Mouse (Mus musculus) kidney, embryonic 16.5 days (tissue): ENCODE measurements around the gene Mpped2. TPM values are rescaled to one million over a fixed set of nuclear protein-coding genes. Genes with fewer than 3 reads are reported as not detected.

Source experiments
- ATAC-seq: fragments of 200-750 bp; cut with Nextera tagmentation; 2 replicates; pipeline ENCODE4 v1.8.0; 2017; ENCODE audit warnings: moderate TSS enrichment; ENCODE audit not compliant: low FRiP score, low TSS enrichment
- H3K27ac ChIP-seq: fragments of 300-500 bp; sonication (generic); 2 replicates; pipeline ENCODE4 v1.5.1; 2014; ENCODE audit warnings: low read length
- H3K27me3 ChIP-seq: fragments of 300-500 bp; sonication (generic); 2 replicates; pipeline ENCODE4 v1.6.1; 2014; ENCODE audit warnings: low read length, control low read depth, mixed read lengths; ENCODE audit not compliant: insufficient read depth
- H3K36me3 ChIP-seq: fragments of 300-500 bp; sonication (generic); 2 replicates; pipeline ENCODE4 v1.6.1; 2014; ENCODE audit warnings: low read length, control low read depth, mixed read lengths; ENCODE audit not compliant: insufficient read depth
- H3K4me1 ChIP-seq: fragments of 300-500 bp; sonication (generic); 2 replicates; pipeline ENCODE4 v1.6.1; 2014; ENCODE audit warnings: low read length, control low read depth, mixed read lengths; ENCODE audit not compliant: insufficient read depth
- H3K4me2 ChIP-seq: fragments of 300-500 bp; sonication (generic); replicated peaks from 2 replicates; pipeline ENCODE4 v1.6.1; 2014; ENCODE audit warnings: low read depth, low read length
- H3K4me3 ChIP-seq: fragments of 300-500 bp; sonication (generic); 2 replicates; pipeline ENCODE4 v1.5.1; 2014; ENCODE audit warnings: mild to moderate bottlenecking, low read length
- H3K9ac ChIP-seq: fragments of 300-500 bp; sonication (generic); replicated peaks from 2 replicates; pipeline ENCODE4 v1.6.1; 2014; ENCODE audit warnings: low read length
- H3K9me3 ChIP-seq: fragments of 300-500 bp; sonication (generic); 2 replicates; pipeline ENCODE4 v1.6.1; 2016; ENCODE audit warnings: low read length, control low read depth
- WGBS: fragments of 180-500 bp; shearing (Covaris S2); extraction: QIAGEN DNeasy Blood & Tissue Kit; methylation state at CpG from one replicate; pipeline ENCODE4 v1.1.7; 2014; 5-methylcytosine and 5-hydroxymethylcytosine counted together
- polyA plus RNA-seq: library from polyadenylated mRNA; unstranded; fragments of >200 nt; fragmentation: Nextera tagmentation; extraction: Ambion mirVana; gene quantifications from 2 replicates; pipeline ENCODE4 v1.2.1, GENCODE M21; 2015

The Mpped2 gene
- polyA plus RNA-seq, 1 experiment from 2014 or later = 28.6 TPM

DNA sequence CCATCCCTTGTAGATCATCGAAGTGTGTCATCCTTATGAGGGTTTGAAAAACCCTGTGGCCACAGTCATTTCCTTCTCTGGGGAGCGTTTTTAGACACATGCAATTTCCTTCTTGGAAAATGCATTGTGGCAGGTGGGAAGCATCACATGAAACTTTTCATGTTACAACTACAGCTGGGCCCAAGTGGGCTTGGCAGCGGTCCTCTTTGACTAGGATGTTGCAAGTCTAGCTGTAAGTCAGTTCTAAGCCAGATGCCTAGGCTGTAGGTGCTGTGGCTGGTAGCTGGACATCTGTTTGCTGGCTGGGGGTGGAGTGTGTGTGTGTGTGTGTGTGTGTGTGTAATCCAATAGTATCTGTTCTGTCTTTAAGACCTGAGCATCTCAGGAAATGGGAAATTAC, 26.4 kb downstream of the Mpped2 start:
- 79% methylated on average over 3 of the region's 3 CpGs for WGBS
- no peak overlapping the region for H3K27ac ChIP-seq
- no peak overlapping the region for H3K4me3 ChIP-seq
- H3K27me3 ChIP-seq = no peaks in the 10 kb centered on the region
- H3K4me1 ChIP-seq = peaks cover 13% of the 10 kb centered on the region
- no peak overlapping the region for H3K9ac ChIP-seq
- H3K36me3 ChIP-seq = no peaks in the 10 kb centered on the region
- no peak overlapping the region for H3K4me2 ChIP-seq
- no peak for ATAC-seq
- H3K9me3 ChIP-seq = no peaks in the 10 kb centered on the region

DNA sequence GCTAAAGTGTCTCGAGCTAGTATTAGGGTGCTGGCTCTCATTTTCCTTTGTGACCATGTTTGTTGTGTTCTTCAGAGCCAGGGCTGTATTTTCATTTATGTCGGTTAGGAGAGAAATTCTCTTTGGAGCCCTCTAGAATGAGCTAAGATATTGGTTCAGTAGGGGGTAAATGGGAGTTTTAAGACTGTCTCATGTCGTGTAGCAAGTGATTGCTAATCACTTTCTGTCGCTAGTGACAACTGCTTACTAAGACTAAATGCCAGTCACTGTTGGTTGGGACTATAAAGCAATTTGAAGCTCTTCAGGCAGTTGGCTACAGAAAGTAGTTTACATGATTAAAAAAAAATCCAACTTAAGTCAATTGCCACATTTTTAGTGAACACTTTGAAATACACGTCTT, 27.6 kb downstream of the Mpped2 start:
- no peak for ATAC-seq
- H3K9ac ChIP-seq = no peak overlapping the region
- 50% methylated on average over 5 of the region's 5 CpGs for WGBS
- H3K9me3 ChIP-seq = no peaks in the 10 kb centered on the region
- no peak overlapping the region for H3K27ac ChIP-seq
- peaks cover 13% of the 10 kb centered on the region for H3K4me1 ChIP-seq
- H3K27me3 ChIP-seq = no peaks in the 10 kb centered on the region
- no peaks in the 10 kb centered on the region for H3K36me3 ChIP-seq
- no peak overlapping the region for H3K4me2 ChIP-seq
- no peak overlapping the region for H3K4me3 ChIP-seq

DNA sequence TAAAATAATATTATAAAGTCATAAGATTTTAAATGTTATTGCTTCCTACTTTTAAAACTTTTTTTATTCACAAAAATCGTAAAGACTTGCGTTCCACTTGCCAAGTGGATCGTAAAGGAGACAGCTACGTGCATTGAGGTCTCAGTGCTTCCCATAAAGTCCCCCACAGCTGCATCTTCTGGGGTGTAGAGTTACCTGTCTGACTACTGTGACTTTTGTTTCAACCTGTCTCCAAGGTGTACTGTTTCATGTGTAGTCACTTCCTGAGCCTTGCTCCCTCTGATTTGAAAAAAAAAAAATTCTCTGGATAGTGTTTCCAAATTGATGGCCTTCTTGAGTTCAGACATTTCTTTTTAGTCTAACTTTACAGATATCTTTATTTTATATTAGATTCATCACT, 29.0 kb downstream of the Mpped2 start:
- Histone ChIP-seq H3K4me1 (peaks cover 4% of the 10 kb centered on the region; the same call in 1 of the 2 replicates), H3K27ac (no peak overlapping the region), H3K4me3 (no peak overlapping the region), H3K9ac (no peak overlapping the region), H3K27me3 (no peaks in the 10 kb centered on the region), H3K36me3 (no peaks in the 10 kb centered on the region), H3K9me3 (no peaks in the 10 kb centered on the region), H3K4me2 (no peak overlapping the region)
- WGBS = 41% methylated on average over 4 of the region's 4 CpGs
- ATAC-seq = peak; percentile 67; the same call in 1 of the 2 replicates

DNA sequence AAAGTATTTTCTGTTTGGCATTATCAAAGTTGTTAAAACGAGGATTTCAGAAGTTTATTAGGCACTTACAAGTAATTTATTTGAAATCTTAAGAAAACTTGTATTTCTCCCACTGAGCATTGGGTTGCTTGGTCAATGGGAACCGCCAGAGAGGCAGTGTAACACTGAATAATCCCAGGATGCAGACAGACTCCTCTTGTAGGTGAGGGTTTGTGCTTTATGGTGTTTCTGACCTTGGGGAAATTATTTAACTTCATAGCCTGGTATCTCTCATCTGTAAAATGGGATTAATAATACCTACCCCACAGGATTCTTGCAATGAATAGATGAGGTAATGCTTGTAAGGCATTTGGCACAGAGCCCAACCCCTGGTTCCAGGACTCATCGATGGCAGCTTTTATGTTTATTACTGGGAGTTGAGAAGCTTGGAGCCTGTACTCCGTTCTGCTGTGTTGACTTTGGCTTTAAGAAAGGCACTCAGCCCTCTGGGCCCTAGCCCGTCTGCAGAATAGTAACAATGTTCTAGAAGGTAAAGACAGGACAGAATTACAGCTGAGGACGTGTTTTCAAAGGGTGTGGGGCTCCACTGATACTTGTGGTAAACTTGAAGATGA, 37.0 kb downstream of the Mpped2 start:
- Histone ChIP-seq H3K4me1 (peaks cover 27% of the 10 kb centered on the region), H3K36me3 (no peaks in the 10 kb centered on the region), H3K9ac (no peak overlapping the region), H3K27ac (no peak overlapping the region), H3K27me3 (no peaks in the 10 kb centered on the region), H3K9me3 (no peaks in the 10 kb centered on the region), H3K4me3 (no peak overlapping the region), H3K4me2 (no peak overlapping the region)
- no peak for ATAC-seq
- 36% methylated on average over 6 of the region's 6 CpGs for WGBS

DNA sequence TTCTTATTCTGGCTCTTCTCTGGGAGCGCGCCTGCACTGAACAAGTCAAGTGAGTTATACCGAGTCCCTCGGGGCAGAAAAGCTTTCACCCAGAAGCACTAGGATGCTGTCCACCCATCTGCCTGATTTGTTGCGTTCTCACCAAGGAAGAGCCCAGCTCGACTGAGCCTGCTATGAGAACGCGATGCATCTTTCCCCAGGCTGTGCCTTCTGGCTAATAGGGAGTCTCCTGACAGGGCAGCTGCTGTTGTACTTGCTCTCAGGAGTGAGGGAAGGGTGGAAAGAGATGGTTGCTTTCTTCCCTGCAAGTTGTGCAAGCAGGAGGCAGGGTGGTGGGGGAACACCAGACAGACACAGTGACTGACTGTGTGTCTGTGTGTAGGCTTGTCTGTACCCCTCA, 37.5 kb downstream of the Mpped2 start:
- H3K4me1 ChIP-seq = peaks cover 27% of the 10 kb centered on the region
- H3K4me3 ChIP-seq = no peak overlapping the region
- no peak overlapping the region for H3K9ac ChIP-seq
- no peak overlapping the region for H3K27ac ChIP-seq
- no peaks in the 10 kb centered on the region for H3K36me3 ChIP-seq
- no peaks in the 10 kb centered on the region for H3K27me3 ChIP-seq
- whole genome bisulfite sequencing = 51% methylated on average over 8 of the region's 8 CpGs
- no peaks in the 10 kb centered on the region for H3K9me3 ChIP-seq
- ATAC-seq = no peak
- no peak overlapping the region for H3K4me2 ChIP-seq

GRCm38 (mm10) chr2:106731478-106731877, 38.4 kb downstream of the Mpped2 start:
- ATAC-seq = no peak
- 60% methylated on average over 4 of the region's 4 CpGs for WGBS
- H3K4me3 ChIP-seq = no peak overlapping the region
- H3K4me1 ChIP-seq = peaks cover 27% of the 10 kb centered on the region
- no peak overlapping the region for H3K4me2 ChIP-seq
- no peak overlapping the region for H3K27ac ChIP-seq
- no peaks in the 10 kb centered on the region for H3K36me3 ChIP-seq
- H3K9ac ChIP-seq = no peak overlapping the region
- no peaks in the 10 kb centered on the region for H3K9me3 ChIP-seq
- no peaks in the 10 kb centered on the region for H3K27me3 ChIP-seq

DNA sequence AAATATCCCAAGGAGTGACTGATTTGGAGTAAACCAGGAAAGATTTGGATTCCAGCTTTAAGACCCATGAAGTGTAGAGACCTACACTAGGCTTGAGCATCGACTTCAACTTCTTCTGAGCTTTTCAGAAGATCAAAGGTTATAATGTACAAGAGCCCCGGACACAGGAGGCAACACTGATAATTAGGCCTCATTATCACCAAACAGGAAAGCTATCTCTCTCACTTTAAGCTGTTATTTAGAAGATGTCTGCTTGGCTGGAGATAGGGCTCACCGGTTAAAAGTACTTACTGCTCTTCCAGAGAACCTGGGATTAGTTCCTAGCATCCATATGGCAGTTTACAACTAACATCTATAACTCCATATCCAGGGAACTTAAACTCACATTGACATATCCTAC, 39.1 kb downstream of the Mpped2 start:
- no peak for ATAC-seq
- no peak overlapping the region for H3K9ac ChIP-seq
- H3K9me3 ChIP-seq = no peaks in the 10 kb centered on the region
- no peak overlapping the region for H3K4me2 ChIP-seq
- 41% methylated on average over 3 of the region's 3 CpGs for WGBS
- no peak overlapping the region for H3K4me3 ChIP-seq
- H3K36me3 ChIP-seq = no peaks in the 10 kb centered on the region
- peaks cover 27% of the 10 kb centered on the region for H3K4me1 ChIP-seq
- no peaks in the 10 kb centered on the region for H3K27me3 ChIP-seq
- H3K27ac ChIP-seq = no peak overlapping the region

GRCm38 (mm10) chr2:106733396-106733795, 40.3 kb downstream of the Mpped2 start:
- WGBS = 36% methylated on average over 5 of the region's 5 CpGs
- Histone ChIP-seq H3K27me3 (no peaks in the 10 kb centered on the region), H3K4me1 (peaks cover 27% of the 10 kb centered on the region), H3K36me3 (no peaks in the 10 kb centered on the region), H3K27ac (no peak overlapping the region), H3K4me3 (no peak overlapping the region), H3K9ac (no peak overlapping the region), H3K9me3 (no peaks in the 10 kb centered on the region), H3K4me2 (no peak overlapping the region)
- no peak for ATAC-seq

DNA sequence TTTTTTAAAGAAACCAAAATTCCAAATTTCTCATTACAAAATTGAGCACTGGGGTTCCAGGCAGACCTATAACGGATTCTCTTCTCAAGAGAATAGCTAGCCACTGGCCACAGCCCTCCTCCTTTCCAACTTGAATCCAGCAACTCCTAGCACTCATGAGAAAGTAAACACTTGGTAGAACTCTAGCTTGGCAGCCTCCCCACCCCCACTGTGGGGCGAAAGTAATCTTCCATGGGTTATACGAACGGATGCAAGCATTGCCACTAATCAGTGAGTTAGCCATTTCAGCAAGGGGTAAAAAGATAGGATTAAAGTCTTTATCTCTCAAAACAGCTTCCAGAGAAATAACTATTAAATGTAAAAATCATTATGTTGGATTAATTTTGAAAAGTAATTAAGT, 40.9 kb downstream of the Mpped2 start:
- H3K27me3 ChIP-seq = no peaks in the 10 kb centered on the region
- H3K9ac ChIP-seq = no peak overlapping the region
- peaks cover 27% of the 10 kb centered on the region for H3K4me1 ChIP-seq
- H3K9me3 ChIP-seq = no peaks in the 10 kb centered on the region
- H3K4me3 ChIP-seq = no peak overlapping the region
- ATAC-seq = no peak
- WGBS = 64% methylated on average over 4 of the region's 4 CpGs
- peaks cover 2% of the 10 kb centered on the region; the same call in 1 of the 2 replicates for H3K36me3 ChIP-seq
- H3K4me2 ChIP-seq = no peak overlapping the region
- no peak overlapping the region for H3K27ac ChIP-seq

DNA sequence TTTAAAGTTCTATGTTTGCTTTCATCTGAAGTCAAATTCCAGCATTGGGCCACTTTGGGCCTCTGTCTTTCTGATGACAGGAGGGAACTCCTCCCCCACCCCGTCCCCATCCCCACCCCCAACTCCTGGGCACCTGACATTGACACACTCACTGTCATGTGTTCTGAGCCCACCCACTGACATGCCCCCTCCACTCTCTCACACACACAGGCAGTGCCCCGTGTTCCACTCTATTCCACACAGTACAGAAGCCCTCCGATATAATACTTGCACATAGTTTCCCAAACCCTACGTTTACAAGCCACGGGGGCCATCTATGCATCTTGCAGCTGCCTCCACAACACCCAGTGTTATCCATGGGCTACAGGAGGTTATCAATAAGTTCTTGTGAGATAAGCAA, 42.1 kb downstream of the Mpped2 start:
- Histone ChIP-seq H3K27me3 (no peaks in the 10 kb centered on the region), H3K9ac (no peak overlapping the region), H3K27ac (no peak overlapping the region), H3K36me3 (peaks cover 2% of the 10 kb centered on the region; the same call in 1 of the 2 replicates), H3K4me2 (no peak overlapping the region), H3K9me3 (no peaks in the 10 kb centered on the region), H3K4me3 (no peak overlapping the region), H3K4me1 (peaks cover 25% of the 10 kb centered on the region)
- ATAC-seq = no peak
- 83% methylated on average over 5 of the region's 5 CpGs for WGBS
